Mouse (Mus musculus) adrenal gland, adult (tissue): Measurements from ENCODE around the gene Rnf121.
"Not testable (repeated sequence)": the region's sequence is repeated elsewhere in the genome, so short reads cannot be mapped to it uniquely, and the experiment has no call there.

ENCODE experiments used
- DNase-seq, 2 experiments: peaks; one replicate each; pipeline ENCODE4 v3.0.0; 2022 to 2023; ENCODE audit warnings: low spot score in 1 of 2; ENCODE audit not compliant: inconsistent age in 2 of 2

The Rnf121 gene

GRCm38 (mm10) chr7:102066363-102066762 is 1.1 kb upstream of the Rnf121 start:
- DNase-seq = no peak

DNA sequence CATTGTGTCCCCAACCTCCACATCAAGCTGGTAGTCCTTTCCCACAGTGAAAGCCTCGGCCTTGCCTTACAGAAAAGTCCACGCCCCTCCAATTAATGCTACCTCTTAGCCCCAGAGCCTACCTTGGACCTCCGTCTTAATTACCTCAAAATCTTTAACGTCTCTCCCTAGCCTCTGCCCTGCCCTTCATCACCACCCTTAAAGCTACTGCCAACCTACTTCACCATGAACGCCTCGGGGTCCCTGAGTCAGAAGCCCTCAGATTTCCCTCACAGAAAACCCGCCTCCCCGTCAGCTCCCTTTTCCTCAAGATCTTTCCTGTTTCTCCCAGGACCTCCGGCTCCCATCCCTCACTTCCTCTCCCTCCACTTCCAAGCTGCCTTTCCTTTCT is 619 bp downstream of the Rnf121 start:
- DNase-seq = no peak

DNA sequence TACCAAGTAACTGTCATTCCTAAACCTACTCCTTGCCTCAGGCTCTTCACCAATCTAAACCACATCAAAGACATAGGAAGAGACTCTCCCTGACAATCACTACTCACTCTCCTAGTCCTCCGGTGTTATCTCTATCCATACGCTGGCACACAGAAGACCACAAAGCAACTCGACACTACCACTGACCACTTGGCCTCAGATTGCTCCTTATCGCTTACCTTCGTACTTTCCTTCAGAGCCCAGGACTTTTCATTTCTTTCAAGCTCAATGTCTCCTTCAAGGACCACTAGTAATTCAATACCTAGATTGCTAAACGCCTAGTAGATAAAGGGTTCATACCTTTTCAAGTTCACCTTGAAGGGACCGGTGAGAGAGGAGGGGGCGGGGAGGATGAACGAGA is 1.4 kb downstream of the Rnf121 start:
- no peak for DNase-seq

DNA sequence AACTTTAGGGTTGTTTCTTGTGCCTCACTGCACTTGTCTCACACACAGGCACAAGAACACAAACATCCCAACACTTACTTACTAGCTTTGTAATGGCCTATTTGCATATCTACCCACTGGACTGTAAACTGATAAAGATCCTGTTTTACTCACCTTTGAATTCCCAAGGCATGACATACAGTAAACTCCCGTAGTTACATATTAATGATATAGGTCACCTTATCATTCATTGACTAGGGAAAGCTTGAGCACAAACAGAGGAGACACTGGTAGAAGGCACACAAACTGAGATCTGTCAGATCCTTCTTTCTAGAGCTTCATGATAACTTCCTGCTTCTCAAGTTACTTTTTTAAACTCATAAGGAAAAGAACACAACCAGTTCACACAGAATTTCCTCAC is 3.1 kb downstream of the Rnf121 start:
- DNase-seq = no peak

- DNase-seq = no peak
Measured at GRCm38 (mm10) chr7:102061353-102061752, 3.9 kb downstream of the Rnf121 start.

DNA sequence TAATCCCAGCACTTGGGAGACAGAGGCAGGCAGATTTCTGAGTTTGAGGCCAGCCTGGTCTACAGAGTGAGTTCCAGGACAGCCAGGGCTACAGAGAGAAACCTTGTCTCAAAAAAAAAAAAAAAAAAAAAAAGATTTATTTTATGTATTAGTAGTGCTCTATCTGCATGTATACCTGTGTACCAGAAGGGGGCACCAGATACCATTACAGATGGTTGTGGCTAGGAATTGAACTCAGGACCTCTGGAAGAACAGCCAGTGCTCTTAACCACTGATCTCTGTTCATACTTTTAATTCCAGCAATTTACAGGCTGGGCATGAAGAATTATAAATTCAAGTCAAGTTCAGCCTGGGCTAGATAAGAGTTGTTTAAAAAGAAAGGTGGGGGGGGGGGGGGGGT is 16.7 kb downstream of the Rnf121 start:
- DNase-seq = not testable (repeated sequence)

DNA sequence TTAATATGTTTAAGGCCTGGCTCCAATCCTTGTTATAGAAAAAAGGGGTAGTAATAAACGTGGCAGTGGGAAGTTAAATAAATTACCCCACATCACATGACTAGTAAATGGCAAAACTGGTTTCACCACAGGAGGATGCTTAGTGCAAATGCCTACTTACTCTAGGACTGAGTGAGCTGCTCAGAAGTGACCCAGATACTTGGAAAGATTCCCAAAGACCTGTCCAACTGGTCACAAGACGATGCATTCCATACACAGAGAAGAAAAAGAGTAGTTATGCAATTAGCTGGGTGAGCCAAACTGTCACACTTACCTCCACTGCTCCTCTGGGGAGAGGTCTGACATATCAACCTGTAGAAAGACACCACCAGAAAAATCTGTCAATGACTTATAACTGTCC is 23.0 kb downstream of the Rnf121 start:
- DNase-seq = peak in 1 of 2 experiments; percentile 41

- no peak for DNase-seq
Measured at GRCm38 (mm10) chr7:102037318-102037717, 28.0 kb downstream of the Rnf121 start.

DNA sequence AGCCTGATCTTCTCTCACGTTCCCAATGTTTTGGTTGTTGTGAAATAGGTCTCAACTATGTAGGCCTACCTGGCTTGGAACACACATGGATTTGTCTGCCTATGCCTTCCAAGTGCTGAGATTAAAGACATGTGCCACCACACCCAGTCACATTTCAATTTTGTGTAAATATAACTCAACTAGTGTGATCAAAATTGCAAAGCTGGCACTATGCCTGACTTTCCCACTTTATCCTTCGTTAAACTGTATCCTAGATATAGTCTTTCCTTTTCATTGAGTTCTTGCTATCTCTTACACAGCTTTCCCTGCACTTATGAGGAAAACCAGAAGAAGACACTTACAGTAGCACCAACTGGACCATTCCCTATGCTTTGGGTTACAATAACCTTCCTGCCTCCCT is 29.7 kb downstream of the Rnf121 start:
- no peak for DNase-seq

GRCm38 (mm10) chr7:102034904-102035303 is 30.4 kb downstream of the Rnf121 start:
- DNase-seq = peak in 1 of 2 experiments; percentile 70

DNA sequence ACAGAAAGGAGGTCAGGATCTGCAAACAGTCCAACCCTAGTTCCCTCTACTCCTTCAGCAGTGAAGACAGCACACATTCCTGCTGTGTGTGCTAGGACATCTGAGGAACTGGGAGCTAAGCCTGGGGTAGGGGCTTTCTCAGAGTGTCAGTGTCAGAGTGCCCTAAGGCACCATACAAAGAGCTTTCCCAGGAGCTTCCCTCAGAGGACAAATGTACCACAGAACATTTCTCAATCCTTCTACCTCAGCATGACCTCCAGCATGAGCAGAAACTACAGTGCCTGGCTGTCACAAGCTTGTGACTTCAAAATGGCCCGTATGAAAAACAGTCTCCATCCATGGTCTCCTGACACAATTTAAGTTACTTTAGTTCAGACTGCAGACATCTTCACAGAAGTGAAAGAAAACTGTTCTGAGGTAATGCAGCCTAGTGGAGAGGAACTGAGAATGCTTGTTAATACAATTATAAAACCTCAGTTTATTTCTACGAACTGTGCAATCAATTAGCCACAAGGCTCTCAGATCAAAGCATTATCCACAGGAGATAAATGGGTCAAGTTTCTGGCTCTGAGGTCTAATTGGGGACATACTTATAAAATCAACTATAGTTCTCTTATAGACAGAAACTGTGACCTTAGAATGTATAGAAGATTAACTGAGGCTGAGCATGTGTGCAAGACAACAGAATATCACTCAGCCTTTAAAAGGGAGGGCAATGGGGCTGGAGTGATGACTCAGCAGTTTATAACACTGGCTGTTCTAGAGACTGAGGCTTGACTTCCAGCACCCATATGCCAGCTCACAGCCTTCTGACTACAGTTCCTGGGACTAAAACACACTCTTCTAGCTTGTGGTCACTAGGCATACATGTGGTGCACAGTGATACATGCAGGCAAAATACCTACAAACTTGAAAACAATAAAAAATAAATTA is 39.8 kb downstream of the Rnf121 start:
- DNase-seq = peak in 1 of 2 experiments; percentile 72

- no peak for DNase-seq
Measured at GRCm38 (mm10) chr7:102023821-102024220, 41.4 kb downstream of the Rnf121 start.

GRCm38 (mm10) chr7:102020934-102021333 is 44.3 kb downstream of the Rnf121 start:
- not testable (repeated sequence) for DNase-seq

- no peak for DNase-seq
Measured at GRCm38 (mm10) chr7:102019362-102019761, 45.9 kb downstream of the Rnf121 start.

GRCm38 (mm10) chr7:102018590-102018989 is 46.7 kb downstream of the Rnf121 start, which contains the start of gene Il18bp:
TSS of gene Il18bp (minus strand) at chr7:102018690.
- no peak for DNase-seq

GRCm38 (mm10) chr7:102018034-102018433 is 47.2 kb downstream of the Rnf121 start:
- peak in 1 of 2 experiments; percentile 74 for DNase-seq

GRCm38 (mm10) chr7:102017452-102017851 is 47.8 kb downstream of the Rnf121 start:
- DNase-seq = no peak

GRCm38 (mm10) chr7:102016936-102017335 is 48.3 kb downstream of the Rnf121 start:
- peak in 1 of 2 experiments; percentile 78 for DNase-seq

DNA sequence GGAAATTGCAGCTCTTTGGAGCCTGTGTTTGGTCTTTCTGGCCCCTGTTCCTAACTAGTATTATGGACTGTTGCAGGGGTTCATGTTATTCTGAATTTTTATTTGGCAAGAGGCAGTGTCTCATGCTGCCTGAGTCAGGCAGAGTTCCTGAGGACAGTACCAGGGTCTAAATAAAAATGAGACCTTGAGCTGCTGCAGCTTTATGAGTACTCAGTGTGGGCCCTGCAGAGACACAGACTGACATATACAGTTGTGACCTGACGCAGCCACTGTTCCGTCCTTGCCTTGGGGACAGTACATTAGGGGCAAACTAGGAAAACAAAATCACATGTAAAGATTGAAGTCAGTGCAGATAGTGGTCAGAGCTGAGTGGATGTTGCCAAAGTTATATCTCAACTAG is 50.3 kb downstream of the Rnf121 start:
- peak; percentile 75 to 77 for DNase-seq

DNA sequence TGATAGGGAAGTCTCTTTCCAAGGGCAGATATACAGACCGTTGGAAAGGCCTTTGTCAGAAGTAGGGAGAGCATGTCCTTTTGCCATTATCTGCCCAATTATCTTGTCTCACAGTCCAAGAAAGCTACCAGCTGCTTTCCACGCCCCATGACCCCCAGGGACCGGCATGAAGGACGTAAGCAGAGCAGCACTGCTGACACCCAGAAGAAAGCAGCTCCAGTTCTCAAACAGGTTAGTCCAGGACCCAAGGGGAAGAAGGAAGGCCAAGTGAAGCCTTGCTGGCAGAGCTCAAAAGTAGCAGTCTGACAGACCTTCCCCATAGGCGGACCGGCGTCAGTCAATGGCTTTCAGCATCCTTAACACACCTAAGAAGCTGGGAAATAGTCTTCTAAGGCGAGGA is 51.9 kb downstream of the Rnf121 start:
- DNase-seq = peak in 1 of 2 experiments; percentile 50

DNA sequence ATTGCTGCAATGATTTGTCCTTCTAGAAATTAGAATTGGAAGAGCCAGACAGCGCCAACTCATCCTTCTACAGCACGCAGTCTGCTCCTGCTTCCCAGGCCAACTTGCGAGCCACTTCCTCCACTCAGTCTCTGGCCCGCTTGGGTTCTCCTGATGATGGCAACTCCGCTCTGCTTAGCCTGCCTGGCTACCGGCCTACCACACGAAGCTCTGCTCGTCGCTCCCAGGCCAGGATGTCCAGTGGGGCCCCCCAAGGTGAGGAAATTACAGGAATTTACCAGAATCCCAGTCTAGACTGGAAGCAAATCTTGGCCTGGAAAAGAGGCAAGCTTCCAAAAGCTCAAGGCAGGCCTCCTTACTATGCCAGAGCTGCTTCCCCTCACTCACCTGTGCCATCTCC is 53.4 kb downstream of the Rnf121 start:
- DNase-seq = peak in 1 of 2 experiments; percentile 64

DNA sequence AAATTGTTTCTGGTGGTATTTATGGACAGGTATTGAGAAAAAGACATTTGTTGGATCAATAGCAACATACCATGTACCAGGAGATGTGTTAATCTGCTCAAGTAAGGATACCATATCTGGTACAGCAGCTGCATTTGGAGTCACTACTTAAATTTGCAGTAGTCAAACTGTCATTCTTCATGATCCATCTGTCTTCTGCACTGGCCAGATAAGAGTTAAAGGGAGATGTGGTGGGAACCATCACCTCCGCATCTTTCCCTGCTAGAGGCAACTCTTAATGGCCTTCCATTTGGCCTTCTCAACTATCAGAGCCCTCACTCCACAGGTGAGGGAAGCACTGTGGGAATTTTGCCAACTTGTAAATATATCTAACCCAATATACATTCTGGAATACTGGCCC is 58.7 kb downstream of the Rnf121 start:
- DNase-seq = no peak
